Mouse (Mus musculus) c-Kit-positive CD71-positive TER-119-negative erythroid progenitor cells, embryonic 14.5 days (primary cell): ENCODE measurements around the gene Otog.

Source experiments
- DNase-seq: peaks from one replicate; pipeline ENCODE4 v3.0.0-alpha.2; 2013; ENCODE audit warnings: low read depth

Gene Otog

DNA sequence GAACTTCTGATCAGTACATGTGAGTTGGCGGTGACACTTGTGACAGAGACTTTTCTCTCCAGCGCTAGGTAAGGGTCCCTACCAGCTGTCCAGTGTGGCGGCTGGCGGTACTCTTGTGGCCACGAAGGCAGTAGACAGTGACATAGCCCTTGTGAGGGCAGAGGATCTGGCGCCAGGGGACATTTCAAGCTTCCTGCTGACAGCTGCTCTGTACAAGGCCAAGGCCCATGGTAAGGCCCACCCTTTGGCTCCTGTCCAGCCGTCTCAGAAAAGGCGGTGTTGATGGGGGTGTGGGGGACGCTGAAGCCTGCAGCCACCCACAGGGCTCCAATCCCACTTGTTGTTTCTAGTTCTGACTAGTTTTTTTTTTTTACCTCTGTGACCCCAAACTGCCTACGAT lies 42.9 kb downstream of the Otog start:
- no peak for DNase-seq

DNA sequence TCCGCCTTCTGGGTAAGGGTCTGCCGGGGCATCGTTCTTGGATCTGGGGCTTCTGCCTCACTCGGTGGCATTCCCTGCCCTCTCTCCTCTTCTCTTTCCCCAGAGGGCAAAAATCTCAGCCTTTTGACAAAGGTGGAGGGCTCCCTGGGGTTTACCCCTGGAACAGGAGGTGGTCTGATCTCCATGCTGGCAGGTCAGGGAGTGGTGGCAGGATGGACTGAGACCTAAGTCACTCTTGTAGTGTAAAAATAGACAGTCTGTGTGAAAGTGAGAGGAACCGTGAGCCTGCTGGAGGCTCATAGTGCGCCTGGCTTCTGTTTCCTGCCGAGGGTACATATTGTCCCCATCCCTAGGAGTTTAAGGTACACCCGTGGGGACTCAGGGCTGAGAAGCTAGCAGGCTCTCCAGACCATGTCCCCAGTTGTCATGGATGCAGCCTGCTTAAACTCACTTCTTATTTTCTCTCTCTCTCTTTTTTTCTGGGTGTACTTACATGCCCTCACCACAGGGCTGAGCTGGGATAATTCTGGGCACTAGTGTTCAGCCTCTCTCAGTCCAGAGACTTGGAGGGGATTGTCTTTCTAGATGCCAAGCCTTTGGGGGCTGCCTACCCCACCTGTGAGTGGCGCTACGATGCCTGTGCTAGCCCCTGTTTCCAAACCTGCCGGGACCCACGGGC lies 44.5 kb downstream of the Otog start:
- DNase-seq, result no peak

GRCm38 (mm10) chr7:46286391-46286790 lies 45.6 kb downstream of the Otog start:
- no peak for DNase-seq

DNA sequence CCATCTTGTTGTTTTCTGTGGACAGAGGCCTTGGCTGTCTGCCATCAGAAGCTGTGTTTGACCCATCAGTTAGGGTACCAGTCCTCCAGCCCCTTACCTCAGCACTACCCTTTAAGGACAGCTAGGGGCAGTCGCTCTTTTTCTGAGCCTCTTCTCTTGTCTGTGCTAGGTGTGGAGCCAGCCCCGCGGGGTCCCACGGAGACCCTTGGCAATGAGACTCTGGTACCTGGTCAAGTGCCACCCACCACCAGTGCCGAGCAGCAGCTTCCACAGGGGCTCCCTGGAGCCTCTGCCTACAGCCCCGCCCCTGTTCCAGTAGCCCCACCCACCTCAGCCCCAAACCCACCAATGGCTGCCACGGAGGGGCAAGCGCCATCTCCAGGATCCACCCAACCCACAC lies 46.3 kb downstream of the Otog start:
- no peak for DNase-seq

DNA sequence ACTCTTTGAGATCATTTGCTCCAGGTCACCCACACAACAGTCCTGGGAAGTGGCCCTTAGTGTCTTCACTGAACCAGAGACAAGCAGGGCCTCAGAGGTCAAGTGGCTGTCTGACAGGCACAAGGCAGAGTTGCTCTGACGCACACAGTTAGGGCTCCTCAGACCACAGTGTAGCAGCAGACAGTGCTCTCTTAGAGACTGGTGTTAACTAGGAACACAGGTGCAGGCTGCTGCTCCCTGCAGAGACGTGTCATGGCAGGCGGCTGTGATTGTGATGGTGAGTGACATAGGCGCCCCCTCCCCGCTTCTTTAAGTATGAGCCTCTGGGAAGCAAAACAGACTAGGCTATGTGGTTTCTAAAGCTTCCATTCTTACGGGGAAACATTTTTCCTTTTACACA lies 55.5 kb downstream of the Otog start:
- no peak for DNase-seq

GRCm38 (mm10) chr7:46301031-46301632 lies 60.3 kb downstream of the Otog start:
- DNase-seq, result no peak

GRCm38 (mm10) chr7:46313486-46313885 lies 72.7 kb downstream of the Otog start:
- no peak for DNase-seq

GRCm38 (mm10) chr7:46314220-46315009 lies 73.6 kb downstream of the Otog start:
- no peak for DNase-seq

GRCm38 (mm10) chr7:46315692-46316091 lies 74.9 kb downstream of the Otog start:
- no peak for DNase-seq

- DNase-seq, result no peak
Measured at GRCm38 (mm10) chr7:46316948-46317347, 76.2 kb downstream of the Otog start.

DNA sequence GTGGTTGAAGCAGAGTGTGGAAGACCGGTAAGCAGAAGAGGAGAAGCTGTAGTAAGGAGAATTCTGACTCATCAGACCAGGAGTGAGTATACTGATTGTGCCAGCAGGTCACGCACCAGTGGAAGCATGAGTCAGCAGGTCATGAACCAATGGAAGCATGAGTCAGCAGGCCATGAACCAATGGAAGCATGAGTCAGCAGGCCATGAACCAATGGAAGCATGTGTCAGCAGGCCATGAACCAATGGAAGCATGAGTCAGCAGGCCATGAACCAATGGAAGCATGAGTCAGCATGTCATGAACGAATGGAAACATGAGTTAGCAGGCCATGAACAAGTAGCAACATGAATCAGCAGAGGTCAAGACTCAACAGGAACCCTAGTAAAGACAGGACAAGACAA lies 80.5 kb downstream of the Otog start:
- no peak for DNase-seq

GRCm38 (mm10) chr7:46327896-46328295 lies 87.1 kb downstream of the Otog start:
- DNase-seq, result no peak

- DNase-seq, result no peak
Measured at GRCm38 (mm10) chr7:46337397-46337796, 96.6 kb downstream of the Otog start.

- DNase-seq, result no peak
Measured at GRCm38 (mm10) chr7:46339818-46340217, 99.0 kb downstream of the Otog start.

GRCm38 (mm10) chr7:46340295-46340694 lies 99.5 kb downstream of the Otog start:
- no peak for DNase-seq

- DNase-seq, result no peak
Measured at GRCm38 (mm10) chr7:46341471-46341870, 100.7 kb downstream of the Otog start.

DNA sequence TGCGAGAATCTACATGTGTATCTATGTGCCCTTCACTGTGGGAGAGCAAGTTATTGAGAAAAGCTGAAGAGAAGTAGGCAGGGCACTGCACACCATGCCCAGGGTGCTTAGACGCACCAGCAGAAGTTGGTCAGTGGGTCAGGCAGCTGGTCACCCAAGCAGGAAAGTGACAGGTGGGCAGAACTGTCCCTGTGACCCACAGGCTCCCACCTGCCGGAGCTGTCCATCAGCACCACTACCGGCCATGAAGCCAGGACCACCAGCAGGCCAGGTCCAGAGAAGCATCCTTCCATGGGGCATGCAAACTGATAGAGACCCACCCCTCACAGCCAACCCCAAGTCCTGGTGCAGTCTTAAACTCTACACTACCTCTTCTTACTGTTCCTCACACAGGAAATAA lies 106.9 kb downstream of the Otog start:
- DNase-seq, result no peak

- no peak for DNase-seq
Measured at GRCm38 (mm10) chr7:46348813-46349212, 108.0 kb downstream of the Otog start.

DNA sequence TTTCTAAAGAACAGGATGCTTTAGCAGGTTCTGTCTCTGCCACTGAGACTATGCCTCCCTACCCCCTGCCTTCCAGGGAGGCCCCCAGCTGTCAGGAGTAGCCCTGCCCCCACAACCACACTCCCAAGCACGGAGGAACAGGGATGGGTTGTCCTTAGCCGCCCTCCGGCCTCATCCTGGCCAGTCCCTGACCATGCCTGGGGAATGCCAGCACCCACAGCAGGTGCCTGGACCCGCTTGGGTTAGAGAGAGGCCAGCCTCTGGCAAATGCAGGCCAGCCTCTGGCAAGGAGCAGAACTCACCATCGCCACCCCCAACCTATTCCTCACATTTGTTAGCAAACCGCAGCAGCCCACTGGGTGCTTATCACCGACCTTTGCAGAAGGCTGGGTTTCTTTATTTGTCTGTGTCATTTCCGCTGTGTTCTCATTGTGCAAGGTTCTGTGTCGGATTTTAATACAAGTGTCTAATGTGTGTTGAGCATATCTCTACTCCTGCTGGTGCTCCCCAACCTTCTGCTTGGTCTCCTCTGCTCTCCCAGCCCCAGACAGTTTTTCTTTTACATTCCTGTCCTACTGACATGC lies 109.4 kb downstream of the Otog start:
- DNase-seq, result no peak

DNA sequence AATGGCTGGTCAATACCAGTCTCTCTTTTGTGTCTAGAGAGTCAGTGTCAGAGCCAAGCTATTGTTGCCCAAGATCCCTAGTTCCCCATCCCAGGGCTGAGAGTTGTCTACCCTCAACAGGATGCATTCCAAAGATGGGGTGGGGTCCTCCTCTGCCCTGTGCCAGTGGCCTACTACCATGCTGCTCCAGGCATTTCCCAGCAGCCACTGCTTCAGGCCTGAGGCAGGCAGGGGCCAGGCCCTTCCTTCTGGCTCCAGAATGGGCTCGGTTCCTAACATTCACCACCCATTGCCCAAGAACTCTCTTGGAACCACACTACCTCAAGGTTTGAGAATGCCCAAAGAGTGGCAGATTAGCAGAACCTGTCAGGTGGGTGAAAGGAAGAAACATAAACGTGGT lies 112.0 kb downstream of the Otog start:
- DNase-seq, result no peak

GRCm38 (mm10) chr7:46353216-46353615 lies 112.4 kb downstream of the Otog start:
- no peak for DNase-seq

DNA sequence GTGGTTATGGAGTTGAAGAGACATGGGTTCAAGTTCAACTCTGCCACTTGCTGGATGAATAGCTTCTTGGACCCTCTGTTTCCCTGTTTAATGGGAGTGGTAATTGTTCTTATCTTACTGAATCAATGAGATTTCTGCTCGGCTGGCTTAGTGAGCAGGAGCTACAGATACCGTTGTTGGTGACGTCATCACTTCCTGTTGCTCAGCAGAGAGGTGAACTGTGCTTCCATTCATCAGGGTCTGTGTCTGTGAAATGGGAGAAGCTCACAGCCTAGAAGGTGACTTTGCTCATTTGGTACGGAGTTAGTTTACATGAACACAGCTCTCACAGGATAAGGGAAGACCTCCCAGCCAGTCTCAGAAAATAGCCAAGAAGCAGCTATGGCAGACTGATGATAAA lies 113.1 kb downstream of the Otog start:
- DNase-seq, result no peak
